Mouse (Mus musculus) retina, postnatal 1 day (tissue): Measurements from ENCODE around the gene Ypel3.
"Not testable (repeated sequence)": the region's sequence is repeated elsewhere in the genome, so short reads cannot be mapped to it uniquely, and the experiment has no call there.

Experiments used
- DNase-seq: peaks from one replicate; pipeline ENCODE4 v3.0.0-alpha.2; 2012

The Ypel3 gene

DNA sequence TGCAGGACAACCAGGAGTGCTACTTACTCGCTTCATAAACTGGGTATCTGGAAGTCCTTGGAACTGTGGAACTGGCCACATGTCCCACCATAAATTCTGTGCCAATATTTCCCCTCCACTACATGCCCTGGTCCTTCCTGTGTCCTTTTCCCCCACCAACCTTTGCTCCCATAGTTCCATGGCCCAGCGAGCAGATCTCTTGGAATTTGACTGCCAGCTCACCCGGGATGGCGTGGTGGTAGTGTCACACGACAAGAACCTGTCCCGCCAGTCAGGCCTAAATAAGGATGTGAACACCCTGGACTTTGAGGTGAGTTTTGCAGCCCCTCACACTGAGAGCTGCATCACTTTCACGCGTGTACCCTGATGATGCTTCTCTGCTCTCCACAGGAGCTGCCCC is 9.8 kb upstream of the Ypel3 start:
- no peak for DNase-seq

DNA sequence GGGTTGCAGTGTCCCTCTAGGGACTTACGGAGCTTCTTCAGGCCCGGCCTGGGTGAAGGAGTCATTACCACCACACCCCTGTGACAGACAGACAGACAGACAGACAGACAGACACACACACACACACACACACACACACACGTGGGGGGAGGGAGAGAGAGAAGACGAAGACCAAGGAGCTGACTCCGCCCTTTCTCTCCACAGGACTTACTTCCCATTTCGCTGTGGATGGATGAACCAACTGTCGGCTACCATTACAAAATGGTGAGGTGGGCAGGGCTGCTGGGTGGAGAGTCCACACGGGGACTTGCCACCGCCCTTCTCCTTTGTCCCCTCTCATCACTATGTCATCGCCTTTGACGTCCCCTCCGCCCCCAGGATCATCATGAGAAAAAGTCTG is 6.0 kb upstream of the Ypel3 start:
- DNase-seq: no peak

DNA sequence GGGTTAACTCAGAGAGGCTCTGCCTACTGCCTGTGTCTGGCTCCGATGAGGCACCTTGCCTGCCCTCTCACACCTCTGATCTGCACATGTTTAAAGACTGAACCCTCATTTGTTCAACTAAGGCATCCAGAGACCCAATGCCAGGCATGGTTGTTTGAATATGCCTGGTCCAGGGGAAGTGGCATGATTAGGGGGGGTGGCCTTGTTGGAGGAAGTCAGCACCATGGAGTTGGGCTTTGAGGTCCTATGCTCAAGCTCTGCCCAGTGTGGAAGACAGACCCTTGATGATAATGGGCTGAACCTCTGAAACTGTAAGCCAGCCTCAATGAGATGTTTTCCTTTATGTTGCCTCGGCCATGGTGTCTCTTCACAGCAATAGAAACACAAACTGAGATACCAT is 3.4 kb upstream of the Ypel3 start:
- DNase-seq: no peak

DNA sequence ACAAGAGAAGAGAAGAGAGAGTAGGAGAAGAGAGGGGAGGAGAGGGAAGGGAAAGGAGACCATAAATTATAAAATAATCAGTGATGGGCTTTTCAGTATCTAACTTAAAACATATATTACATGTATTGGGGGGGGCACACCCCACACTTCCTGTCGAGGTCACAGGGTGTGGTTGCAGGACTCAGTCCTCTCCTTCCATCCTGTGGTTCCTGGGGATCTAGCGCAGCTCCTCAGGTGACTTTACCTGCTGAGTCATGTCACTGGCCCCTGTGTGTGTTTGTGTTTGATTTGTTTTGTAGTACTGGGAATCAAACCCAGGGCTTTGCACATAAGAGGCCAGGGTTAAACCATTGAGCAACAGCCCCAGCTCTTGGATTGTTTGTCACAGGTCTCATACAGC is 2.3 kb upstream of the Ypel3 start:
- DNase-seq: no peak

DNA sequence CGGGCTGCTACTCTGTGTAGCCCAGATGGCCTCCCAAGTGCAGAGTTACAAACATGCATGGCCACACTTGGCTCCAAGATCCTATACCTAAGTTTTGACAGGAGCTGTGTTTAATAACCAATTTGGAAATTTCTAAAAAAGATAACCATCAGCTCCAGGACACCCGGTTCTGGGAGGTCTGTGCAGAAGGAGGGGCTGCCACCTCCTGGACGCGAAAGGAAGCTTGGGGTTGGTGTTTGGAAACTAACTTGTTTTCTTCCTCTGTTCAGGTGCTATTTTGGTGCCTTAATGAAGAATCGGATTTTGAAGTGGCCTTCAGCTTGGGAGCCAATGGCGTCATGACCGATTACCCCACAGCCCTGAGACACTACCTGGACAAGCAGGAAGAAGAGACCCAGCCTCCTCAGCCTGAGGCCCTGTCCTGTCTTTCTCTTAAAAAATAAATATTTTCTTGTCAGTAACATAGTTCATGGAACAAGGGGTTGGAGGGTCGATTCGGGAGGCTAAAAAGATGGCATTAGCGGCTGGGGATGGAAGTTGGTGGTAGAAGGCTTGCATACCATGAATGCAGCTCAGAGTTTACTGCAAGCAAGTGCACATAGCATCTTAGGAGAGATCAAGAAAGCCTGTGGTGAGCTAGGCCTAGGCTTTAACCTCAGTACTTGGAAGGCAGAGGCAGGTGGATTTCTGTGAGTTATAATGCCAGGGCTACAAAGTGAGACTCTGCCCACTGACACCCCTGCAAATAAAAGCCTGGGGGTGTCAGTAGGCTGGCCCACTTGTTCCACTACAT is 1.4 kb upstream of the Ypel3 start:
- DNase-seq: no peak

DNA sequence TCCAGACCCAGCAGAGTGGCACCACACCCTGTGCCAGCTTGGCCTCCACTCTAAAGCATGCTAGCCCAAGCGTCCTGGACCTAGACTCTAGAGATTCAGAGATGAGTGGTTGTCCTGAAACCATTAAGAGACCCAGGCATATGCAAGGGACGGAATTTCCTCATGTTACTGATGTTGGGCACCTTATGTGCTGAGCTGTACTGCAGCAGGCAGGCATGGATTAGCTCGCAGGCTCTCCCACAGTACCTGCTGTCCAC is 849 bp upstream of the Ypel3 start:
- DNase-seq: no peak

DNA sequence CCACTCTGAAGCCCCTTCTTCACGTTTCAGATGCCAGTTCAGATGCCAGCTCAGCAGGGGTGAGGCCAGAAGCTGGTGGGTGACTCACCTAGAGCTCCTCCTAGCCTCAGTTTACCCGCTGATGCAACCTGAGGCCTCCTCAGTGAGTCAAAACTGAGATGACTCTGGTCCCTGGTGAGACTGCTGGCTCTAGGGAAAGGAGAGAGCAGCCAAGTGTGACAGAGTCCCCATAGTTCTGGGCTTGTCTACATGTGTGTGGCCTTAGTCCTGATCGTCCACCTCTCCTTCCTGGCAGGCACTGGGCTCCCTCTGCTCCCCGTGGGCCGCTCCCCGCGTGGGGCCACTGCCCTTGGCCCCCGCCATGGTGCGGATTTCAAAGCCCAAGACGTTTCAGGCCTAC is 721 bp downstream of the Ypel3 start:
- DNase-seq: no peak

DNA sequence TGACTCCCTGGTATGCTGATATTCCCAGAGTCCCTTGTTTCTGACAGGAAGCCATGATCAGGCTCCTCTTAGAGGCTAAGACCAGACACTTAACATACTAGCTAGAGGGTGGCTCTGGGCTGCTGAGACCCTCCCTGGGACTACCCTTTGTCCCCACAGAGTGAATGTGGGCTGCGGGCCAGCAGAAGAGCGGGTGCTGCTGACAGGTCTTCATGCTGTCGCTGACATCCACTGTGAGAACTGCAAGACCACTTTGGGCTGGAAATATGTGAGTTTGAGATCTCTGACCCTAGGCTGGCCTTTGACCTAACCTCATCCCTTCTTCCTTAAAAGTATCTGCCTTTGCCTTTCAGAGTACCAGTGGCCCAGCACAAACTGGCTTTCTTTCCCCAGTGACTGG is 1.4 kb downstream of the Ypel3 start:
- DNase-seq: no peak

DNA sequence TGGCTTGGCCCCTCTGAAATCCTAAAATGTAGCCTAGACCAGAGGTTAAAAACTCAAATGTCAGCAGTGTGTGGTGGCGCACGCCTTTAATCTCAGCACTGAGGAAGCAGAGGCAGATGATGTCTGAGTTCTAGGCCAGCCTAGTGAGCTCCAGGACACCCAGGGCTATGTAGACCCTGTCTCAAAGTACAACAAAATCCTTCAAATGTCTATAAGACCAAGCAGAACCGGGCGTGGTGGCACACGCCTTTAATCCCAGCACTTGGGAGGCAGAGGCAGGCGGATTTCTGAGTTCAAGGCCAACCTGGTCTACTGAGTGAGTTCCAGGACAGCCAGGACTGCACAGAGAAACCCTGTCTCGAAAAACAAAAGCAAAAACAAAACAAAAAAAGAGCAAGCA is 2.3 kb downstream of the Ypel3 start:
- DNase-seq: not testable (repeated sequence)

DNA sequence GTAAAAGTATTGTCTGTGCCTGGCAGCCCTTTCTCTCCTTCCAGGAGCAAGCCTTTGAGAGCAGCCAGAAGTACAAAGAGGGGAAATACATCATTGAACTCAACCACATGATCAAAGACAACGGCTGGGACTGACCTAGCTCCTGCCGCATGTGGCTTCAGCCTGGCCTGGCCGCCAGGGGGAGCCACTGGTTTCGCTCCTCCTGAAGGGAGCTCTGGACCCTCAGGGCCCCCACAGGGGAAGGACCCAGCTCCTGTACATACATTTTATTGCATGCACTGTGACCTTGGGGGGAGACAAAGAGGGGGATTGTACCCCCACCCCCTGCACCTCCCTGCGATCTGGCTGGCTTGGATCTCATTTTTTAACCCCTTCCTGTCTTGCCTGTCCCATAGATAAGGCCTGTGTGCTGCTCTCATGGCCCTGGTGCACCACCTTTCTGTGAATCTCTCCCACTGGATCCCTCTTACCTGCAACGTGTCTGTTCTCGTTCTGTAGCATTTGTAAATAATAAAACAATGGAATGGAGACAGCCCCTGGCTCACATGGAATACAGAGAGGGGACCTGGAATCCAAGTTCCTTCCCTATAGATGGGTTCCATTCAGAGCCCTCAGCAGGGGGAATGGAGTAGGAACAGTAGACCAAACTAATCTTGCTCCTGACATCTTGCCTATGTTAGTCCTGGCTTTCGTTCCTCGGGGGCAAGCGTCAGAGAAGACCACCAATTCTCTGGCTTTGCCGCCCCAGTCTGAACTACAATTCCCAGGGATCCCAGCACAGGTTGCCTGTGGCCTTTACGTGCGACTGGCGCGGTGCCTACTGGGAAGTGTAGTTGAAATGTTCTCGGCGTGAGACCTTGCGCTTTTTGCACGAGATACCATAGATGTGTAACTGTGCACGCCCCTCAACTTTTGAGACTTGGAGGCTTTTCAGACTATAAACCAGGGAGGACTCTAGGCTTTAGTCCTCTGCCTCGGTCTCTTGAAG is 3.5 kb downstream of the Ypel3 start:
- peak; percentile 91 for DNase-seq

DNA sequence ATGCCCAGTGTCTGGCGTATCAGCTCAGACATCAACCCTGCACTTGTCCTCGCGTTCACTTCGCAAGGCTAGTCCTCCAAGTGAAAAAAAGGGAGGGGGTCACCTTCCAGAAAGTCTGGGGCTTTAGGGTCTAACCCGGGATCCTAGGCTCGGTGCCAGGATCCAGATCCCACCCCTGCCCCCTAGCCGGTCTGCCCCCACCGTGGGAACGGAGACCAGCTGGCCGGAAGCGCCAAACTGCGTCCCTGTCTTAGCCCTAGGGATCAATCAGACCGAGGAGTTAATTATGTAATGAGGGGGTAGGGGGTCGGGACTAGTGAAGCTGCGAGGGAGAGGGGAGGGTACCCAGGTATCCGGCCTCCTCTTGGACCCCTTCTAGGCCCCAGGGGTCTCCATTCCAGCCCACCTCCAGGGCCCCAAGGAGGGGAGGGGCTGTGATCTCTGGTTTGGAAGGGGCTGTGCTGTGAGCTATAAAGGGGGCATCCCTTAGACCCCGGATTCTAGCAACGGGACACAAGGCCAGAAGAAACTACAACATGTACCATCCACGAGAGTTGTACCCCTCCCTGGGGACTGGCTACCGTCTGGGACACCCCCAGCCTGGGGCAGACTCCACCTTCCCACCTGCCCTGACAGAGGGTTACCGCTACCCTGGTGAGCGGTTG is 4.3 kb downstream of the Ypel3 start, which contains the start of gene Tbx6:
Gene Tbx6, plus strand, starts transcription at position 513 of the 665 bp plus-strand sequence.
- DNase-seq: peak; percentile 70

DNA sequence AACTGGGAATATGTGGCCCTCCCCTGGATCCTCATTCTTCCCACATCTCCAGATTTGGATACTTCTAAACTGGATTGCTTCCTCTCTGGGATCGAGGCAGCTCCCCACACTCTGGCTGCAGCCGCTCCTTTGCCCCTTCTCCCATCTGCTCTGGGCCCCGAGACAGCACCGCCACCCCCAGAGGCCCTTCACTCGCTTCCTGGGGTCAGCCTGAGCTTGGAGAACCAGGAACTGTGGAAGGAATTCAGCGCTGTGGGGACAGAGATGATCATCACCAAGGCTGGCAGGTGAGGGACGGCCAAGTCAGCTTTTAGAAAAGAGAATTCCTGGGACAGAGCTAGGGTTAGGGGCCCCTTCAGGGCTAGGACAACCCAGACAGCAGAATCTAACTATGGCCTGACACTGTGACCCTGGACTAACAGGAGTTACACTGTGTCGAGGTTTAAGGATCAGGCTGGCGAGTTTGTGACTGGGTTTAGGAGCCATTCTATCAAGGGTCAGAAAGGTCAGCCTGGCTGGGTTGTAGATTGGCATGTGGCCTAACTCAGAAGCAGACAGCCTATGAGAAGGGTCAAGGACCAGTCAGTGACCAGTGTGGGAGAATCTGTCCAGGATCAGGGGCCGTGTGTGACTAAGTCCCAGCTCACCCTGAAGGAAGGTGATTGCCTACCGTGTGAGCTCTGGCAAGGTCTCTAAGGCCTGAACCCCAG is 5.1 kb downstream of the Ypel3 start:
- DNase-seq: no peak

DNA sequence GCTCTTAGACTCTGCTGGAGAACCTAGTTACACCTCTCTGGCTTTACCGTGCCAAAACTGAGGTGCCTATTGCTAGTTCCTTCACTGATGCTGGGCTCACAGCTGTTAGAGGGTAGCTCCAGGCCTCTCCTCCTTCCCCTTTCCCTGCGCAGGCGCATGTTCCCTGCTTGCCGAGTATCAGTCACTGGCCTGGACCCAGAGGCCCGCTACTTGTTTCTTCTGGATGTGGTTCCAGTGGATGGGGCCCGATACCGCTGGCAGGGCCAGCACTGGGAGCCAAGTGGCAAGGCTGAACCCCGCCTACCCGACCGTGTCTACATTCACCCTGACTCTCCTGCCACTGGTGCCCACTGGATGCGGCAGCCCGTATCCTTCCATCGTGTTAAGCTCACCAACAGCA is 5.9 kb downstream of the Ypel3 start:
- DNase-seq: no peak

DNA sequence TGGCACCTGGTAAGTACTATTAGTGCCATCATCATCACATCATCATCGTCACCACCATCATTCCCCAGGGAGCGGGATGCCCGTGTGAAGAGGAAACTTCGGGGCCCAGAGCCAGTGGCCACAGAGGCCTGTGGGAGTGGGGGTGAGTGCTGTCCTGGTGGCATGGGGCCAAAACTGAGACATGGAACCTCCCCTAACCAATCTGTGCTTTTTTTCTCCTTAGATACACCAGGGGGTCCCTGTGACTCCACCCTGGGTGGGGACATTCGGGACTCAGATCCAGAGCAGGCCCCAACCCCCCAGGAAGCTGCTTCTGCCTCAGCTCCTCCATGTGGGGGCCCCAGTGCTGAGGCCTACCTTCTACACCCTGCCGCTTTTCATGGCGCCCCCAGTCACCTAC is 7.7 kb downstream of the Ypel3 start:
- DNase-seq: no peak

DNA sequence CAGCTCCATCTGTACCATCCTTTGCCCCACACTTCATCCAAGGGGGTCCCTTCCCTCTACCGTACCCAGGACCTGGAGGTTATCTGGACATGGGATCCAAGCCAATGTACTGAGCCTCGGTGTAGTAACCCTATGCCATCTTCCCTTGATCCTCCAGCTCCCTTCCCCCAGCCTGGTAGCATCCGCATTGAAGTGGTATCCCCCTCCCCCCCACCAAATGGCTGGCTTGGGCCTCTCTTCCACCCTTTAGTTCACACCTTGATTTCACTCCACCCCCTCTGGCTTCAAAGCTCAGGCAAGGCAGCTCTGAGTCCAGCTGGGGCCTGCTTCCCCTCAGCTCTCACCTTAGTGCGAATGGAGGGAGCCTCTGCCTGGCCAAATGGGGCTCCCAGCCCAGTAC is 8.3 kb downstream of the Ypel3 start:
- no peak for DNase-seq

DNA sequence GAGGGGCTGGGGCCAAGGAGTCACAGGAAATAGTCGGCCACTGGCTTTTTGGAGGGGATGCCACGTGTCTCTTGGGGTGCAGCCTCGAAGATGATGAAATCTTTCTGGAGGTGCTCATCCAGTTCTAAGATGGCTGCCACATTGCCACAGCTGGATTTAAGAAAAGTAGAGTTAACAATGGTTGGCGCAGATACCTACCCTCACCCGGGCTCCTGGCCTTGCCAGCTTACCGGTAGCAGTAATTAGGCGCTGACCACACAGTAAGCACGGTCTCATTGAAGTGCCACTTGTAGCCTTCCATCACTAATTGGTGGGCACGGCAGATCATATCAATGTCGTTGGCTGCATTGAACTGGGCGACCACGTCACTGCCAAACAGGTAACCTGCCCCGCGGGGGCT is 9.4 kb downstream of the Ypel3 start:
- DNase-seq: no peak

DNA sequence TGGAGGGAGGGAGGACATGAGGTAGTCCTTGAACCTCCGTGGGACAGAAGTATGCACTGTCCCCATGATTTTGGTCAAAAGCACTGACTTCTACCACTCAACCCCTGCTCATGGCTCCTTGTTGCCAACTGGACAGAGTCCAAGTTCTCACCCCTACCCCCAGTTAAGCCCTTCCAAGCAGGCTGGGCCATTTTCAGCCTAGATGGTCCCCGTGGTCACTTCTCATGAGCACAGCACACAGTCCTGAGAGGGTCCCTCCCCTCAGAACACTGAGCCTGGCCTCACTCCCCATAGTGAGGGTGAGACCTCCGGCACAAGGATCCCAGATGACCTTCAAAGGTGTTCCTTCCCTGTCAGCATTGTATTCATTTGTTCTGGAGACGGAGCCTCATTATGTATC is 12.4 kb downstream of the Ypel3 start:
- no peak for DNase-seq

DNA sequence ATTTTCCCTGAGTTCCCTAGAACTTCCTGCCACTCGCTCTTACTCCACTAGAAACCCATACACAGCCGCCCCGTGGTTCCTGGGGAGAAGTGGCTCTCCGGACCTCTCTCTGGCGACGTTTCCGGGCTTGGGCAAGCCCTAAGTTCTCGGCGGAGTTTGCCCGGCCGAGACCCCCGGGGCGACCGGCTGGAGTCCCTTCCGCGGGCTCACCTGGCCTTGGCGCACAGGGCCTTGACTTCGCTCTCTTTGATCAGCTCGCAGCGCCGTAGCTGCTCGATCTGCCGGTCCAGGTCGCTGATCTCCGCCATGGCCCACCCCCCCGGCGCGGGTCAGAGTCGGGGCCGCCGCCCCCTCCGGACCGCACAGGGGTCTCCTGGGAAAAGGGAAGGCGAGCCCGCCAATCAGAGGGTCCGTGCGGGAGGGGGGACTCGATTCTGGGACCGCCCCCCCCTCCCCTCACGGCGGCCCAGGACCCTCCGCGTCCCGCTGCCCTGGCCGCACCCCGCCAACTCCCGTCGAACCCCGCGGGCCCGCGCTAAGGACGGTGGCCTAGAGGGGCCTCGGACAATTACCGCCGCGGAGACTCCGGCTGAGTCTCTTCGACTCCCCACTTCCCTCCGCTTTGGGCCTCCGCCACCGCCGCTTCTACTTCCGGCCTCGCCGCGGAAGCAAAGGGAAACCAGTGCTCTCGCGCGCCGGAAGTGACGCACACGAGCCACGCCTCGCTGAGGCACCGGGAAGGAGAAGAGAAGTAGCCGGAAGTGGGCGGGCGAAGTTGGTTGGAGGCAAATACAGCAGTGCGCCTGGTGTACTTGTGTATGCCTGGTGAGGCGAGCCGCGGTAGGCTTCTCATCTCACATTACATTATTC is 15.3 kb downstream of the Ypel3 start, which contains the start of gene Ppp4c:
Gene Ppp4c, minus strand, starts transcription at position 646 of the 870 bp plus-strand sequence.
- DNase-seq: peak; percentile 99

DNA sequence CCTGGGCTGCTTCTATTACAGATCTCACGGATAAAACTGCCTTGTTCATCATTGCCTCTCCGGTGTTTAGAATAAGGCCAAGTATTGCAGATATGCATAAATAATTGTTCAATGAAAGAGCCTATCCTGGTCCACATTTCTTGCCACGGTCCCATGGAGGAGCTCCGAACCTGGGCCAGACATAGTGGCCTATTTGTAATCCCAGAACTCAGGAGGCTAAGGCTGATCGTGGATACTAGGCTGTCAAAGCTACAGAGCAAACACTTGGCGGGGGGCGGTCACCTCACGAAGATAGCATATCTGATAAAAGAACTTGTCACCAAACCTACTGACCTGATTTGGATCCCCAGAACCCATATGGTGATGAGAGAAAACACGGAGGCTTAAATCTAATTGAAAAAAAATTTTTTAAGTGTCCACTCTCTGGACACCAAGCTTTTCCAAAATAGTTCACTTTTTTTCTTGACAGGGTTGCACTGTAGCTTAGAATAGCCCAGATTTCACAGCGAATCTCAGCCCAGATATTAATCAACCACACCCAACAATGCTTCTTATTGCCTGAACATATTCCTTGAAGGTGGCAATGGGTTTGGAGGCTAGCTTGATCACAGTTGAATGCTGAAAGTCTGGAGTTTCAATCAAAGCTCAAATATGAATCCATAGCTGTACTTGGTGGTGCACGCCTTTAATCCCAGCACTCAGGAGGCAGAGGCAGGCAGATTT is 16.1 kb downstream of the Ypel3 start:
- no peak for DNase-seq

DNA sequence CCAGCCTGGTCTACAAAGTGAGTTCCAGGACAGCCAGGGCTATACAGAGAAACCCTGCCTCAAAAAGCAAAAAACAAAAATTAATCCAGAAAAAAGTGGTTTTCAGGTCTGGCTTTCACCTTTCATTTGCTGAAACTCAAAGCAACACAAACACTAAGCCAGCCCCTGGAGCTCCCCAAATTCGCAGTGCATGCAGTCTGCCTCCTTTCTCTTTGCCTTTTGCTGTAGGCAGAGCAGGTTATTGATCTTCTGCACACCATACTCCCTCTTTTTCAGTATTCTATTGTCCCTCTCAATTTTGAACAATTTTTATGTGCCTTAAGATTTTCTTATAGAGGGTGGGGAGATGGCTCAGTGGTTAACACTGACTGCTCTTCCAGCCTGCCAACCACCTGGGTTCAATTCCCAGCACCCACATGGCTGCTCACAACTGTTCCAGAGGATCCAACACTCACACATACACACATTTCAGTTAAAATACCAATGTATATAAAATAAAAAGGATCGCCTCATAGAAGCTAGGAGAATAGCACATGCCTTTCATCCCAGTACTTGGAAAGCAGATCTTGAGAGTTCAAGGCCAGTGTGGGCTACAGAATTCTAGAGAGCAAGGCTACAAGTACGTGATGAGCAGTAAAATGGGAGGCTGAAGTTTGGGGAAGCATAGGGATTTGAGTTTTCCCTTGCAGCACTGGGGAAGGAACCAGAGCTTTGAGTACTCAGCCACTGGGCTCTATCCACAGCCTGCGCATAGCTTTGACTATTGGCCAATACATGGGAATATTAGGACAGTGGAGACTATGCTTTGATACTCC is 16.9 kb downstream of the Ypel3 start:
- DNase-seq: no peak
